Mouse (Mus musculus) CH12.LX (cell line): ENCODE results near the gene Gpr21.

Experiments
- CTCF ChIP-seq, 2 experiments: IDR thresholded peaks in 1 of 2; conservative IDR thresholded peaks in 1 of 2; 2 replicates each; pipeline ENCODE4 v1.5.1; 2011 to 2012; ENCODE audit warnings: low read depth in 2 of 2, low read length in 2 of 2, improper control_type of control experiment in 1 of 2, inconsistent platforms in 1 of 2, mild to moderate bottlenecking in 1 of 2, moderate library complexity in 1 of 2
- ELF1 ChIP-seq: IDR thresholded peaks from 2 replicates; pipeline ENCODE4 v1.6.1; 2014; ENCODE audit warnings: low read depth, mild to moderate bottlenecking, inconsistent platforms, low read length, improper control_type of control experiment
- ETS1 ChIP-seq: conservative IDR thresholded peaks from 2 replicates; pipeline ENCODE4 v1.6.1; 2012; ENCODE audit warnings: low read depth, mild to moderate bottlenecking, inconsistent platforms, low read length, improper control_type of control experiment, moderate library complexity
- KAT2A ChIP-seq: IDR thresholded peaks from 2 replicates; pipeline ENCODE4 v1.6.1; 2012; ENCODE audit warnings: low read length, improper control_type of control experiment, inconsistent platforms; ENCODE audit not compliant: insufficient replicate concordance
- MAX ChIP-seq: IDR thresholded peaks from 2 replicates; pipeline ENCODE4 v1.6.1; 2011; ENCODE audit warnings: low read length, improper control_type of control experiment
- POLR2A ChIP-seq: IDR thresholded peaks from 2 replicates; pipeline ENCODE4 v1.6.1; 2011; ENCODE audit warnings: low read depth, mild to moderate bottlenecking, improper control_type of control experiment, low read length
- RAD21 ChIP-seq: IDR thresholded peaks from 2 replicates; pipeline ENCODE4 v1.6.1; 2011; ENCODE audit warnings: low read depth, mild to moderate bottlenecking, low read length, improper control_type of control experiment, moderate library complexity
- TCF12 ChIP-seq: IDR thresholded peaks from 2 replicates; pipeline ENCODE4 v1.6.1; 2014; ENCODE audit warnings: low read depth, mild to moderate bottlenecking, inconsistent platforms, low read length, improper control_type of control experiment
- USF1 ChIP-seq: IDR thresholded peaks from 2 replicates; pipeline ENCODE4 v1.6.1; 2014; ENCODE audit warnings: low read depth, mild to moderate bottlenecking, inconsistent platforms, low read length, improper control_type of control experiment

GRCm38 (mm10) chr2:37527587-37527986, 11.5 kb downstream of the Gpr21 start:
- TF ChIP-seq RAD21 (no peak), ELF1 (no peak), CTCF (conservative IDR thresholded peaks at IDR 0.05 in 1 of 2, IDR thresholded peaks at IDR 0.05 in 1 of 2; ENCODE audit: low read depth in 2 of 2, low read length in 2 of 2) (no peak), MAX (no peak), KAT2A (no peak), ETS1 (no peak), POLR2A (no peak), TCF12 (no peak), USF1 (no peak)
